Mouse (Mus musculus) midbrain, embryonic 10.5 days (tissue): ENCODE measurements around the gene Ppip5k2. TPM values are rescaled to one million over a fixed set of nuclear protein-coding genes. Genes with fewer than 3 reads are reported as not detected.

Experiments
- DNase-seq: peaks from one replicate; pipeline ENCODE4 v3.0.0-alpha.2; 2017; ENCODE audit warnings: low spot score
- H3K27ac ChIP-seq: fragments of 300-500 bp; sonication (generic); replicated peaks from 2 replicates; pipeline ENCODE4 v1.5.1; 2016; ENCODE audit warnings: mild to moderate bottlenecking
- H3K27me3 ChIP-seq: fragments of 300-500 bp; sonication (generic); 2 replicates; pipeline ENCODE4 v1.6.1; 2016; ENCODE audit warnings: low read depth, mild to moderate bottlenecking; ENCODE audit not compliant: poor library complexity, severe bottlenecking
- H3K36me3 ChIP-seq: fragments of 300-500 bp; sonication (generic); 2 replicates; pipeline ENCODE4 v1.6.1; 2016; ENCODE audit warnings: mild to moderate bottlenecking, moderate library complexity
- H3K4me1 ChIP-seq: fragments of 300-500 bp; sonication (generic); 2 replicates; pipeline ENCODE4 v1.6.1; 2016
- H3K4me3 ChIP-seq: fragments of 300-500 bp; sonication (generic); 2 replicates; pipeline ENCODE4 v1.5.1; 2016; ENCODE audit warnings: mild to moderate bottlenecking, moderate library complexity
- H3K9me3 ChIP-seq: fragments of 300-500 bp; sonication (generic); replicated peaks from 2 replicates; pipeline ENCODE4 v1.6.1; 2016; ENCODE audit warnings: mild to moderate bottlenecking
- WGBS: fragments of 180-500 bp; shearing (Covaris S2); methylation state at CpG from one replicate; pipeline ENCODE4 v1.1.7; 2016; 5-methylcytosine and 5-hydroxymethylcytosine counted together
- polyA plus RNA-seq: library from polyadenylated mRNA; unstranded; fragments of >200 nt; fragmentation: Nextera tagmentation; extraction: Ambion mirVana; gene quantifications from 2 replicates; pipeline ENCODE4 v1.2.1, GENCODE M21; 2016

The Ppip5k2 gene
- polyA plus RNA-seq = 37.4 and 41.9 TPM in 2 replicates

- WGBS = under 1% methylated on average over 66 of the region's 66 CpGs
Measured at GRCm38 (mm10) chr1:97769904-97770753, at the start of gene Ppip5k2, which contains the start of gene Gin1. Gene Ppip5k2, minus strand, starts transcription at chr1:97770411. Gene Gin1, plus strand, starts transcription at chr1:97770172.

GRCm38 (mm10) chr1:97809255-97809912 lies 39.2 kb upstream of the Ppip5k2 start:
- WGBS = 57% methylated on average over 2 of the region's 2 CpGs
- Histone ChIP-seq H3K4me3 (no peak overlapping the region), H3K36me3 (no peaks in the 10 kb centered on the region), H3K27me3 (no peaks in the 10 kb centered on the region), H3K9me3 (no peaks in the 10 kb centered on the region), H3K27ac (no peak overlapping the region), H3K4me1 (no peaks in the 10 kb centered on the region)
- no peak for DNase-seq

More at GRCm38 (mm10) chr1:97769904-97770753, at the start of gene Ppip5k2, which contains the start of gene Gin1:
- DNase-seq = peak; percentile 95
- peaks cover 28% of the 10 kb centered on the region for H3K4me1 ChIP-seq
- no peaks in the 10 kb centered on the region for H3K9me3 ChIP-seq
- peak within 1 kb of the TSS; percentile 91 for H3K27ac ChIP-seq
- H3K4me3 ChIP-seq = peak within 1 kb of the TSS; percentile 92
- H3K36me3 ChIP-seq = no peaks in the 10 kb centered on the region
- H3K27me3 ChIP-seq = peaks cover 4% of the 10 kb centered on the region; the same call in 1 of the 2 replicates

GRCm38 (mm10) chr1:97804520-97804919 lies 34.3 kb upstream of the Ppip5k2 start:
- Histone ChIP-seq H3K27me3 (no peaks in the 10 kb centered on the region), H3K36me3 (no peaks in the 10 kb centered on the region), H3K4me3 (no peak overlapping the region), H3K27ac (no peak overlapping the region), H3K4me1 (no peaks in the 10 kb centered on the region), H3K9me3 (peaks cover 8% of the 10 kb centered on the region; the same call in 1 of the 2 replicates)
- DNase-seq = no peak

GRCm38 (mm10) chr1:97802207-97802902 lies 32.1 kb upstream of the Ppip5k2 start:
- Histone ChIP-seq H3K27me3 (no peaks in the 10 kb centered on the region), H3K4me1 (no peaks in the 10 kb centered on the region), H3K4me3 (no peak overlapping the region), H3K36me3 (no peaks in the 10 kb centered on the region), H3K9me3 (peaks cover 8% of the 10 kb centered on the region; the same call in 1 of the 2 replicates), H3K27ac (no peak overlapping the region)
- WGBS = 60% methylated on average over 4 of the region's 4 CpGs
- DNase-seq = no peak

- 92% methylated on average over 9 of the region's 9 CpGs for WGBS
- no peak for DNase-seq
- no peaks in the 10 kb centered on the region for H3K36me3 ChIP-seq
- H3K4me1 ChIP-seq = no peaks in the 10 kb centered on the region
- no peak overlapping the region for H3K4me3 ChIP-seq
- peaks cover 8% of the 10 kb centered on the region; the same call in 1 of the 2 replicates for H3K9me3 ChIP-seq
- no peaks in the 10 kb centered on the region for H3K27me3 ChIP-seq
- H3K27ac ChIP-seq = no peak overlapping the region
Measured at GRCm38 (mm10) chr1:97795936-97796335, 25.7 kb upstream of the Ppip5k2 start.

GRCm38 (mm10) chr1:97794110-97794509 lies 23.9 kb upstream of the Ppip5k2 start:
- no peaks in the 10 kb centered on the region for H3K4me1 ChIP-seq
- no peak overlapping the region for H3K27ac ChIP-seq
- H3K36me3 ChIP-seq = no peaks in the 10 kb centered on the region
- H3K27me3 ChIP-seq = no peaks in the 10 kb centered on the region
- no peaks in the 10 kb centered on the region for H3K9me3 ChIP-seq
- no peak for DNase-seq
- WGBS = 82% methylated on average over 3 of the region's 3 CpGs
- H3K4me3 ChIP-seq = no peak overlapping the region

- H3K27me3 ChIP-seq = no peaks in the 10 kb centered on the region
- DNase-seq = no peak
- H3K4me3 ChIP-seq = no peak overlapping the region
- no peaks in the 10 kb centered on the region for H3K4me1 ChIP-seq
- 96% methylated on average over 2 of the region's 2 CpGs for WGBS
- H3K27ac ChIP-seq = no peak overlapping the region
- no peaks in the 10 kb centered on the region for H3K9me3 ChIP-seq
- no peaks in the 10 kb centered on the region for H3K36me3 ChIP-seq
Measured at GRCm38 (mm10) chr1:97788490-97788889, 18.3 kb upstream of the Ppip5k2 start.

- Histone ChIP-seq H3K27ac (no peak overlapping the region), H3K36me3 (no peaks in the 10 kb centered on the region), H3K4me3 (no peak overlapping the region), H3K4me1 (no peaks in the 10 kb centered on the region), H3K27me3 (no peaks in the 10 kb centered on the region), H3K9me3 (no peaks in the 10 kb centered on the region)
- 92% methylated on average over 3 of the region's 3 CpGs for WGBS
- DNase-seq = no peak
Measured at GRCm38 (mm10) chr1:97787674-97788073, 17.5 kb upstream of the Ppip5k2 start.

GRCm38 (mm10) chr1:97785685-97786393 lies 15.6 kb upstream of the Ppip5k2 start:
- Histone ChIP-seq H3K4me1 (no peaks in the 10 kb centered on the region), H3K27ac (no peak overlapping the region), H3K9me3 (no peaks in the 10 kb centered on the region), H3K36me3 (no peaks in the 10 kb centered on the region), H3K27me3 (no peaks in the 10 kb centered on the region), H3K4me3 (no peak overlapping the region)
- DNase-seq = no peak
- 92% methylated on average over 11 of the region's 11 CpGs for WGBS

GRCm38 (mm10) chr1:97784928-97785327 lies 14.7 kb upstream of the Ppip5k2 start:
- H3K36me3 ChIP-seq = no peaks in the 10 kb centered on the region
- H3K9me3 ChIP-seq = no peaks in the 10 kb centered on the region
- H3K27me3 ChIP-seq = no peaks in the 10 kb centered on the region
- no peaks in the 10 kb centered on the region for H3K4me1 ChIP-seq
- H3K4me3 ChIP-seq = no peak overlapping the region
- no peak for DNase-seq
- no peak overlapping the region for H3K27ac ChIP-seq
- WGBS = 77% methylated on average over 7 of the region's 7 CpGs

GRCm38 (mm10) chr1:97781674-97782073 lies 11.5 kb upstream of the Ppip5k2 start:
- Histone ChIP-seq H3K27me3 (no peaks in the 10 kb centered on the region), H3K27ac (no peak overlapping the region), H3K9me3 (no peaks in the 10 kb centered on the region), H3K4me3 (no peak overlapping the region), H3K4me1 (no peaks in the 10 kb centered on the region), H3K36me3 (no peaks in the 10 kb centered on the region)
- no peak for DNase-seq
- 95% methylated on average over 7 of the region's 7 CpGs for WGBS

GRCm38 (mm10) chr1:97773973-97774372 lies 3.8 kb upstream of the Ppip5k2 start:
- Histone ChIP-seq H3K27me3 (peaks cover 4% of the 10 kb centered on the region; the same call in 1 of the 2 replicates), H3K9me3 (no peaks in the 10 kb centered on the region), H3K4me3 (no peak overlapping the region), H3K27ac (no peak overlapping the region), H3K36me3 (no peaks in the 10 kb centered on the region), H3K4me1 (peaks cover 8% of the 10 kb centered on the region)
- DNase-seq = no peak
- WGBS = 93% methylated on average over 2 of the region's 2 CpGs
